Mouse (Mus musculus): ENCODE data around the gene Olfr702. TPM values are rescaled to one million over a fixed set of nuclear protein-coding genes. Genes with fewer than 3 reads are reported as not detected.

Olfr702 gene
- total RNA-seq (2014; rRNA removed) (not detected in 2 replicates), polyA plus RNA-seq (2015; fragmentation: Nextera tagmentation; extraction: Ambion mirVana) (not detected in 2 replicates)

GRCm38 (mm10) chr7:106833793-106834192 is at the start of gene Olfr702:
TSS of gene Olfr702 (minus strand) at chr7:106833893.
- H3K9me3 ChIP-seq (ENCODE audit: low read length): no peaks in the 10 kb centered on the region
- no peaks in the 10 kb centered on the region for H3K36me3 ChIP-seq (ENCODE audit: insufficient read depth)
- ATAC-seq: no peak
- H3K4me1 ChIP-seq (ENCODE audit: insufficient read depth): no peaks in the 10 kb centered on the region
- no peak for TF ChIP-seq CTCF (IDR thresholded peaks at IDR 0.05; ENCODE audit: low read depth)
- H3K9ac ChIP-seq: no peak within 1 kb of the TSS
- H3K4me3 ChIP-seq (ENCODE audit: low read depth, low read length): no peak within 1 kb of the TSS
- no peak within 1 kb of the TSS for H3K4me2 ChIP-seq (ENCODE audit: low read depth)
- H3K27me3 ChIP-seq (ENCODE audit: insufficient read depth, low read length): no peaks in the 10 kb centered on the region
- H3K27ac ChIP-seq (ENCODE audit: low read depth, low read length): no peak within 1 kb of the TSS
- no peak for DNase-seq

GRCm38 (mm10) chr7:106876791-106877190 is 43.1 kb upstream of the Olfr702 start, which contains the start of gene Olfr705:
TSS of gene Olfr705 (minus strand) at chr7:106876891.
- ATAC-seq: no peak
- H3K4me1 ChIP-seq (ENCODE audit: insufficient read depth): no peaks in the 10 kb centered on the region
- H3K27ac ChIP-seq (ENCODE audit: low read depth, low read length): no peak within 1 kb of the TSS
- no peak within 1 kb of the TSS for H3K4me2 ChIP-seq (ENCODE audit: low read depth)
- H3K27me3 ChIP-seq (ENCODE audit: insufficient read depth, low read length): no peaks in the 10 kb centered on the region
- WGBS: 79% methylated on average over 3 of the region's 3 CpGs
- TF ChIP-seq CTCF (IDR thresholded peaks at IDR 0.05; ENCODE audit: low read depth): no peak
- no peaks in the 10 kb centered on the region for H3K36me3 ChIP-seq (ENCODE audit: insufficient read depth)
- no peak within 1 kb of the TSS for H3K9ac ChIP-seq
- H3K9me3 ChIP-seq (ENCODE audit: low read length): no peaks in the 10 kb centered on the region
- DNase-seq: no peak
- no peak within 1 kb of the TSS for H3K4me3 ChIP-seq (ENCODE audit: low read depth, low read length)

GRCm38 (mm10) chr7:106862885-106863284 is 29.2 kb upstream of the Olfr702 start, which contains the start of gene Olfr704:
TSS of gene Olfr704 (plus strand) at chr7:106863185.
- Histone ChIP-seq H3K36me3 (ENCODE audit: insufficient read depth) (no peaks in the 10 kb centered on the region), H3K9ac (no peak within 1 kb of the TSS), H3K4me3 (ENCODE audit: low read depth, low read length) (no peak within 1 kb of the TSS), H3K4me2 (ENCODE audit: low read depth) (no peak within 1 kb of the TSS), H3K9me3 (ENCODE audit: low read length) (no peaks in the 10 kb centered on the region), H3K4me1 (ENCODE audit: insufficient read depth) (no peaks in the 10 kb centered on the region), H3K27me3 (ENCODE audit: insufficient read depth, low read length) (no peaks in the 10 kb centered on the region), H3K27ac (ENCODE audit: low read depth, low read length) (no peak within 1 kb of the TSS)
- DNase-seq (no peak), ATAC-seq (no peak)
- no peak for TF ChIP-seq CTCF (IDR thresholded peaks at IDR 0.05; ENCODE audit: low read depth)

- no peaks in the 10 kb centered on the region for H3K4me1 ChIP-seq (ENCODE audit: insufficient read depth)
- H3K36me3 ChIP-seq (ENCODE audit: insufficient read depth): no peaks in the 10 kb centered on the region
- no peak for DNase-seq
- no peak within 1 kb of the TSS for H3K4me3 ChIP-seq (ENCODE audit: low read depth, low read length)
- no peak within 1 kb of the TSS for H3K9ac ChIP-seq
- H3K4me2 ChIP-seq (ENCODE audit: low read depth): no peak within 1 kb of the TSS
- no peak within 1 kb of the TSS for H3K27ac ChIP-seq (ENCODE audit: low read depth, low read length)
- 57% methylated on average over 2 of the region's 2 CpGs for WGBS
- TF ChIP-seq CTCF (IDR thresholded peaks at IDR 0.05; ENCODE audit: low read depth): no peak
- no peaks in the 10 kb centered on the region for H3K9me3 ChIP-seq (ENCODE audit: low read length)
- no peak for ATAC-seq
- no peaks in the 10 kb centered on the region for H3K27me3 ChIP-seq (ENCODE audit: insufficient read depth, low read length)
Observed at GRCm38 (mm10) chr7:106843060-106843459, 9.4 kb upstream of the Olfr702 start, which contains the start of gene Olfr703. TSS of gene Olfr703 (plus strand) at chr7:106843360.

GRCm38 (mm10) chr7:106818414-106818813 is 15.3 kb downstream of the Olfr702 start:
- no peak for TF ChIP-seq CTCF (IDR thresholded peaks at IDR 0.05; ENCODE audit: low read depth)

GRCm38 (mm10) chr7:106815775-106816174 is 17.9 kb downstream of the Olfr702 start:
- 73% methylated on average over 2 of the region's 2 CpGs for WGBS
- Histone ChIP-seq H3K4me2 (ENCODE audit: low read depth) (no peak overlapping the region), H3K4me3 (ENCODE audit: low read depth, low read length) (no peak overlapping the region), H3K9me3 (ENCODE audit: low read length) (no peaks in the 10 kb centered on the region), H3K4me1 (ENCODE audit: insufficient read depth) (no peaks in the 10 kb centered on the region), H3K9ac (no peak overlapping the region), H3K27me3 (ENCODE audit: insufficient read depth, low read length) (no peaks in the 10 kb centered on the region), H3K36me3 (ENCODE audit: insufficient read depth) (no peaks in the 10 kb centered on the region), H3K27ac (ENCODE audit: low read depth, low read length) (no peak overlapping the region)
- ATAC-seq (no peak), DNase-seq (no peak)
- TF ChIP-seq CTCF (IDR thresholded peaks at IDR 0.05; ENCODE audit: low read depth): no peak

More at GRCm38 (mm10) chr7:106818414-106818813, 15.3 kb downstream of the Olfr702 start:
- Histone ChIP-seq H3K4me1 (ENCODE audit: insufficient read depth) (no peaks in the 10 kb centered on the region), H3K27me3 (ENCODE audit: insufficient read depth, low read length) (no peaks in the 10 kb centered on the region), H3K4me3 (ENCODE audit: low read depth, low read length) (no peak overlapping the region), H3K4me2 (ENCODE audit: low read depth) (no peak overlapping the region), H3K36me3 (ENCODE audit: insufficient read depth) (no peaks in the 10 kb centered on the region), H3K9ac (no peak overlapping the region), H3K27ac (ENCODE audit: low read depth, low read length) (no peak overlapping the region), H3K9me3 (ENCODE audit: low read length) (no peaks in the 10 kb centered on the region)
- ATAC-seq: no peak
- DNase-seq: no peak

- no peaks in the 10 kb centered on the region for H3K9me3 ChIP-seq (ENCODE audit: low read length)
- WGBS: 70% methylated on average over 2 of the region's 2 CpGs
- TF ChIP-seq CTCF (IDR thresholded peaks at IDR 0.05; ENCODE audit: low read depth): no peak
- no peak within 1 kb of the TSS for H3K27ac ChIP-seq (ENCODE audit: low read depth, low read length)
- no peaks in the 10 kb centered on the region for H3K27me3 ChIP-seq (ENCODE audit: insufficient read depth, low read length)
- no peak for DNase-seq
- no peak within 1 kb of the TSS for H3K4me2 ChIP-seq (ENCODE audit: low read depth)
- H3K4me3 ChIP-seq (ENCODE audit: low read depth, low read length): no peak within 1 kb of the TSS
- H3K4me1 ChIP-seq (ENCODE audit: insufficient read depth): no peaks in the 10 kb centered on the region
- no peak for ATAC-seq
- no peaks in the 10 kb centered on the region for H3K36me3 ChIP-seq (ENCODE audit: insufficient read depth)
- no peak within 1 kb of the TSS for H3K9ac ChIP-seq
Observed at GRCm38 (mm10) chr7:106813829-106814228, 19.9 kb downstream of the Olfr702 start, which contains the start of gene Olfr701. TSS of gene Olfr701 (plus strand) at chr7:106814129.

Data from forebrain, postnatal 0 days (tissue).